Mouse (Mus musculus) E14TG2a.4 (cell line): ENCODE measurements at regions not wholly inside any gene's neighbourhood (a gene's known extent, or its start where the extent isn't known, plus 50 kb on each side); places are given as distances from the start of the nearest gene placed in this dataset.
"Not testable (repeated sequence)": the region's sequence is repeated elsewhere in the genome, so short reads cannot be mapped to it uniquely, and the experiment has no call there.

Experiments used
- H3K27me3 ChIP-seq: 2 replicates; pipeline ENCODE4 v1.6.1; 2014; ENCODE audit warnings: low read length, control low read depth; ENCODE audit not compliant: insufficient read depth
- H3K36me3 ChIP-seq: 2 replicates; pipeline ENCODE4 v1.6.1; 2014; ENCODE audit warnings: low read length, control low read depth; ENCODE audit not compliant: insufficient read depth
- H3K4me1 ChIP-seq: replicated peaks from 2 replicates; pipeline ENCODE4 v1.6.1; 2014; ENCODE audit warnings: low read depth, low read length, control low read depth
- H3K4me3 ChIP-seq: replicated peaks from 2 replicates; pipeline ENCODE4 v1.5.1; 2014; ENCODE audit warnings: mild to moderate bottlenecking, low read length
- H3K9me3 ChIP-seq: 2 replicates; pipeline ENCODE4 v1.6.1; 2014; ENCODE audit warnings: low read length, control low read depth
- CTCF ChIP-seq: conservative IDR thresholded peaks from 2 replicates; pipeline ENCODE4 v1.5.1; 2014; ENCODE audit warnings: low read length
- NANOG ChIP-seq: IDR thresholded peaks from 2 replicates; pipeline ENCODE4 v1.6.1; 2014; ENCODE audit warnings: borderline replicate concordance, low read length, mixed read lengths
- POU5F1 ChIP-seq: IDR thresholded peaks from 2 replicates; pipeline ENCODE4 v1.6.1; 2014; ENCODE audit warnings: low read length, borderline replicate concordance

- Histone ChIP-seq H3K27me3 (no peaks in the 10 kb centered on the region), H3K4me3 (no peak overlapping the region), H3K4me1 (no peaks in the 10 kb centered on the region), H3K36me3 (no peaks in the 10 kb centered on the region), H3K9me3 (peaks cover 14% of the 10 kb centered on the region; the same call in 1 of the 2 replicates)
- TF ChIP-seq POU5F1 (no peak), NANOG (no peak), CTCF (no peak)
Observed at GRCm38 (mm10) chr3:11323101-11323500, 987.6 kb upstream of the Gm38303 start.

- no peak for TF ChIP-seq POU5F1
- no peak for TF ChIP-seq NANOG
- TF ChIP-seq CTCF, result no peak
Observed at GRCm38 (mm10) chr3:11293001-11293400, 957.5 kb upstream of the Gm38303 start.

GRCm38 (mm10) chr3:11261052-11261451 is 925.6 kb upstream of the Gm38303 start:
- Histone ChIP-seq H3K4me1 (no peaks in the 10 kb centered on the region), H3K36me3 (no peaks in the 10 kb centered on the region), H3K27me3 (no peaks in the 10 kb centered on the region), H3K4me3 (no peak overlapping the region), H3K9me3 (no peaks in the 10 kb centered on the region)
- TF ChIP-seq NANOG (no peak), POU5F1 (no peak), CTCF (no peak)

More at GRCm38 (mm10) chr3:11293001-11293400, 957.5 kb upstream of the Gm38303 start:
- Histone ChIP-seq H3K4me1 (no peaks in the 10 kb centered on the region), H3K27me3 (no peaks in the 10 kb centered on the region), H3K36me3 (no peaks in the 10 kb centered on the region), H3K4me3 (no peak overlapping the region), H3K9me3 (no peaks in the 10 kb centered on the region)

GRCm38 (mm10) chr3:11213996-11214395 is 878.5 kb upstream of the Gm38303 start:
- H3K9me3 ChIP-seq, result peaks cover 3% of the 10 kb centered on the region; the same call in 1 of the 2 replicates
- no peaks in the 10 kb centered on the region for H3K27me3 ChIP-seq
- H3K4me3 ChIP-seq, result peak overlapping the region; percentile 72
- peaks cover 30% of the 10 kb centered on the region for H3K4me1 ChIP-seq
- TF ChIP-seq POU5F1 (no peak), NANOG (no peak), CTCF (no peak)
- H3K36me3 ChIP-seq, result peaks cover 4% of the 10 kb centered on the region

- not testable (repeated sequence) for H3K36me3 ChIP-seq, H3K27me3 ChIP-seq, H3K9me3 ChIP-seq
- H3K4me3 ChIP-seq, result peak overlapping the region; percentile 72
- H3K4me1 ChIP-seq, result peaks cover 30% of the 10 kb centered on the region
- TF ChIP-seq CTCF, result 0 out of 2 replicates have a peak, but pooled peaks have one; percentile 12
Observed at GRCm38 (mm10) chr3:11212921-11213648, 877.6 kb upstream of the Gm38303 start.

GRCm38 (mm10) chr3:11212290-11212912 is 876.9 kb upstream of the Gm38303 start:
- Histone ChIP-seq H3K4me3 (peak overlapping the region; percentile 72), H3K4me1 (peaks cover 30% of the 10 kb centered on the region), H3K36me3 (peaks cover 12% of the 10 kb centered on the region)
- not testable (repeated sequence) for H3K27me3 ChIP-seq, H3K9me3 ChIP-seq
- TF ChIP-seq POU5F1 (peak; percentile 18; the same call in 1 of the 2 replicates), NANOG (peak; percentile 30; the same call in 1 of the 2 replicates)

GRCm38 (mm10) chr3:11210920-11211811 is 875.7 kb upstream of the Gm38303 start:
- TF ChIP-seq POU5F1 (peak; percentile 66; the same call in 1 of the 2 replicates), NANOG (peak; percentile 70; the same call in 1 of the 2 replicates)
- not testable (repeated sequence) for H3K27me3 ChIP-seq

GRCm38 (mm10) chr3:11174002-11174401 is 838.5 kb upstream of the Gm38303 start:
- no peaks in the 10 kb centered on the region for H3K36me3 ChIP-seq
- H3K4me1 ChIP-seq, result no peaks in the 10 kb centered on the region
- H3K27me3 ChIP-seq, result no peaks in the 10 kb centered on the region
- TF ChIP-seq POU5F1, result no peak
- no peak for TF ChIP-seq NANOG
- TF ChIP-seq CTCF, result no peak
- H3K9me3 ChIP-seq, result no peaks in the 10 kb centered on the region
- no peak overlapping the region for H3K4me3 ChIP-seq

More at GRCm38 (mm10) chr3:11210920-11211811, 875.7 kb upstream of the Gm38303 start:
- H3K4me1 ChIP-seq, result peaks cover 30% of the 10 kb centered on the region
- peaks cover 12% of the 10 kb centered on the region for H3K36me3 ChIP-seq
- H3K4me3 ChIP-seq, result 0 out of 2 replicates have a peak overlapping the region, but pooled peaks have one; percentile 20
- peaks cover 11% of the 10 kb centered on the region for H3K9me3 ChIP-seq
